Mouse (Mus musculus) spleen, adult 2 months (tissue): Measurements from ENCODE around the gene Dgki.

Source experiments
- CTCF ChIP-seq: fragments of 200-500 bp; IDR thresholded peaks from 2 replicates; pipeline ENCODE4 v1.5.1; 2011; ENCODE audit warnings: mild to moderate bottlenecking, inconsistent platforms; ENCODE audit not compliant: insufficient read depth, insufficient read length, insufficient replicate concordance; ENCODE audit errors: extremely low read depth
- POLR2A ChIP-seq: fragments of 200-500 bp; IDR thresholded peaks from 2 replicates; pipeline ENCODE4 v1.6.1; 2011; ENCODE audit warnings: low read depth, low read length, inconsistent platforms

GRCm38 (mm10) chr6:37149196-37149595 lies 150.8 kb downstream of the Dgki start:
- no peak for TF ChIP-seq CTCF
- no peak for TF ChIP-seq POLR2A
